Comparison of ENCODE assay signal across 8 mouse cellular contexts in genomic region chr5:74283545-74283944, GRCm38 (mm10).
A peak's percentile ranks its signal among the peaks of the same experiment; 100 is the strongest.
DNase-seq lines count a peak whose midpoint lies in the region.

No protein-coding gene starts in this region.

- peak; percentile 37 to 50 for DNase-seq in cerebellum, adult 18-20 months
- no peak for DNase-seq in cerebellum, adult 8-10 months
- DNase-seq in layer of hippocampus, adult 11-12 months (ENCODE audit: low spot score): peak; percentile 36
- no peak for DNase-seq in layer of hippocampus, adult 9-10 months (ENCODE audit: low spot score)
- peak; percentile 50 for DNase-seq in ES-CJ7 (ENCODE audit: low read depth, low spot score)
- DNase-seq in kidney, adult 9 months: peak; percentile 49
- peak; percentile 48 for DNase-seq in mesoderm, embryonic 11.5 days (ENCODE audit: low read depth, low spot score)
- DNase-seq in spleen, postnatal 14 days (ENCODE audit: low spot score in 2 of 2): no peak

Comparison
In these comparisons a context has a peak if more than half of its experiments do, and no peak if none do; other contexts are left out.
1. DNase-seq: peak in cerebellum, adult 18-20 months (2 of 2), layer of hippocampus, adult 11-12 months (single experiment), ES-CJ7 (single experiment), kidney, adult 9 months (single experiment) and mesoderm, embryonic 11.5 days (single experiment); none in cerebellum, adult 8-10 months (single experiment), layer of hippocampus, adult 9-10 months (single experiment) and spleen, postnatal 14 days (0 of 2).